Mouse (Mus musculus) liver, adult 2 months (tissue): ENCODE results near the gene Kpna4.

Experiments used
- CTCF ChIP-seq: fragments of 200-500 bp; IDR thresholded peaks from 2 replicates; pipeline ENCODE4 v1.5.1; 2011; ENCODE audit warnings: low read depth, low read length, control low read depth
- POLR2A ChIP-seq: fragments of 200-500 bp; IDR thresholded peaks from 2 replicates; pipeline ENCODE4 v1.6.1; 2011; ENCODE audit warnings: low read length, control low read depth; ENCODE audit not compliant: insufficient read depth; ENCODE audit errors: extremely low read depth

DNA sequence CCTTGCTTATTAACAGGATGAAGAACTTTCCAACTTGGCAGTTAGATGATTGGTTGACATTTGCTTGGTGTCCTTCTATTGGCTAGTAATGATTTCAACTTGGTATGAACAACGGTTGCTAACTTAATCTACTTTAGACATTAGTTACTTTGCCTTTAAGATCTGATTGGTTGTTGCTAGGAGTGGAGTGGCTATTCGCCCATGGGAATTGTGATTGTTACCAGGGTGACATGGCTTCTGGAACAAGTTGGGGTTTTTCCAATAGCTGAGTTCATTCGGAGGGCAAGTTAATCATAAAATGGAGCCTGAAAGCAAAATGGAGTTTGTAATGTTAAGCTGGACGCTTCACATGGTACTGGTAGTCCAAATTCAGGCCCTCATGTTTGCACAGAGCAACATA lies 13.9 kb upstream of the Kpna4 start:
- TF ChIP-seq CTCF, result no peak
- TF ChIP-seq POLR2A, result no peak
